Mouse (Mus musculus): ENCODE measurements around the gene Gfpt1. TPM values are rescaled to one million over a fixed set of nuclear protein-coding genes. Genes with fewer than 3 reads are reported as not detected.
A peak's percentile ranks its signal among the peaks of the same experiment; 100 is the strongest.

Gfpt1 gene
- total RNA-seq, 2 experiments from 2014 or later, result 48.6 to 52.0 TPM

- DNase-seq (ENCODE audit: low spot score in 2 of 2), result no peak
Measured at GRCm38 (mm10) chr6:87100297-87101020, 57.8 kb downstream of the Gfpt1 start.

- peak; percentile 75 to 96 for DNase-seq (ENCODE audit: low spot score in 2 of 2)
Measured at GRCm38 (mm10) chr6:87101281-87101954, 58.8 kb downstream of the Gfpt1 start.

DNA sequence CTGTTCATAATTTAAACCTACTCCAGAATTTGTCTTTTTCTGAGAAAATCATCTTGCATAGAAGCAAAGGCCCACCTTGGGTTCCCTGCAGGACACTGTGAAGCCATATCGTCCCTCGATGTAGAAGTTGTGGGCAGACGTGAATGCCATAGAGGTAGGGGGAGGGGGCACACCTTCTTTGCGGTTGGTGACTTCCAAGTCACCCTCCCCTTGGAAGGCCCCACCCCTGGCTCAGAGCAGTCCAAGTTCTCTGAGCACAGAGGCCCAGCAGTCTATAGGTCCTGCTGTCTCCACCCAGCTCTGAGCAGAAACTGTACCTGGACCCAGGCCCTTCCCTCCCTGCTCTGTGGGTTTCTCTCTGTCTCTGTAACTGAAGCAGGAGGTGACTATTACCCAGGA, 59.3 kb downstream of the Gfpt1 start:
- no peak for DNase-seq (ENCODE audit: low spot score in 2 of 2)

DNA sequence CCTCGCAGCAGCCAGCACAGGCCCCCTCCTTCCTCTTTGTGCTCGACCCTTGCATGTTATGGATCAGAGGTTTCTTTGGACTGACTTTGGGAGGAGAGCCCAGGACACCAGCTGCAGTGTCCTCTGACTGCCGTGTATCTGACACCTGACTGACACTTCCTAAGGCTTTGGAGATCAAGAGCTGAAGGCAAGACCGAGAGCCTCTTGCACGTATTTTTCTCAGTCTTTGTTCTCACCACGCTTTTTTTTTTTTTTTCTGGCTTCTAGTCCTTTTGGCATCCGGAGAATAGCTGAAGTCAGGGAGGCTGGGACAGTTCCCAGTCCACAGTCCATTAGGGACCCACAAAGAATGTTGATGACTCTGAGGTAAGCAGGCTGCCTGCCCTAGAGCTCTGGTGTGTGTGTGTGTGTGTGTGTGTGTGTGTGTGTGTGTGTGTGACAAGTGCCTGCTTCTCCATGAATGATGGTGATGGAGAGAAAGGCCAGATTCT, 59.8 kb downstream of the Gfpt1 start:
- no peak for DNase-seq (ENCODE audit: low spot score in 2 of 2)

GRCm38 (mm10) chr6:87103314-87103713, 60.7 kb downstream of the Gfpt1 start:
- no peak for DNase-seq (ENCODE audit: low spot score in 2 of 2)

GRCm38 (mm10) chr6:87104123-87104796, 61.6 kb downstream of the Gfpt1 start, which contains the start of gene D6Ertd527e:
TSS of gene D6Ertd527e (plus strand) at chr6:87104746.
- DNase-seq (ENCODE audit: low spot score in 2 of 2), result no peak

DNA sequence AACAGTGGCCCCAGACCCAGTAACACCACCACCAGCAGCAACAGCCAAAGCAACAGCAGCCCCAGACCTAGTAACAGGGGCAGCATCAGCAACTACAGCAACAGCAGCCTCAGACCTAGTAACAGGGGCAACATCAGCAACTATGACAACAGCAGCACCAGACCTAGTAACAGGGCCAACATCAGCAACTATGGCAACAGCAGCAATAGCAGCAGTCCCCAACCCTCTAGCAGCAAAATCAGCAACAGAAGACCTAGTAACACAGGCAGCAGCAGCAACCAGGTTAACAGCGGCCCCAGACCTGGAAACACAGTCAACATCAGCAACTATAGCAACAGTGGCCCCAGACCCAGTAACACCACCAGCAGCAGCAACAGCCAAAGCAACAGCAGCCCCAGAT, 68.8 kb downstream of the Gfpt1 start:
- no peak for DNase-seq (ENCODE audit: low spot score in 2 of 2)

DNA sequence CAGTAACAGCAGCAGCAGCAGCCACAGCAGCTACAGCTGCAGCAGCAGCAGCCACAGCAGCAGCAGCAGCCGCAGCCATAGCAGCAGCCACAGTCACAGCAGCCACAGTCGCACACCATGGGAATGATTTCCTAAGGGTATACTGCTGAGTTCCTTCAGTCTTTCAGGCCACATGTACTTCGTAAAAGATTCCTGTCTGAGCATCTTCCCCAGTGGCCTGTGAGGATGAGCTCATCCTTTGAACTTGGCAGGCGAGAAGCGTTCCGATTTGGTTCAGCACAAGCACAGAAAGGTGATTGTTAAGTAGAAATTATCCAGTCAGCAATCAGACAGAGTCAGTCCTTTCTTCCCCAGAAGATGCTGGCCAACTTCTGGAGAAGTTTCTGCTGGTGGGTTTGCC, 69.5 kb downstream of the Gfpt1 start:
- DNase-seq (ENCODE audit: low spot score in 2 of 2), result no peak

DNA sequence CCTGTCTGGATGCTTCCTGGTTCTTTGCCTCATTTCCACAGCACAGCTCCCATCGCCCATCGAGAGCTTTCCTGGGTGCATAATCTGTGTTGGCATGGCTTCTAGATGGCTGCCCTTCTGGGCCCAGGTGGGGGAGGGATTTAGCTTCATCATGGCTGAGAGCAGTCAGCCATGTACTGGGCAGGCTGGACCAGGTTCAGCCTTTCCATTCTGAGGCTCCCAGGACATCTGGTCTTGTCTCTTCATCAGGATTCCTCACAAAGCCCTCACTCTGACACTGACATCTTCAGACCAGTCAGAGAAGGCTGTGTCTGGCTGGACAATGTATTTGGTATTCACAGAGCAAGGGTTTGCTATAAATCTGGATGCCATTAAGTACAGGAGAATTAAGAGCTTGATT, 73.3 kb downstream of the Gfpt1 start:
- no peak for DNase-seq (ENCODE audit: low spot score in 2 of 2)

DNA sequence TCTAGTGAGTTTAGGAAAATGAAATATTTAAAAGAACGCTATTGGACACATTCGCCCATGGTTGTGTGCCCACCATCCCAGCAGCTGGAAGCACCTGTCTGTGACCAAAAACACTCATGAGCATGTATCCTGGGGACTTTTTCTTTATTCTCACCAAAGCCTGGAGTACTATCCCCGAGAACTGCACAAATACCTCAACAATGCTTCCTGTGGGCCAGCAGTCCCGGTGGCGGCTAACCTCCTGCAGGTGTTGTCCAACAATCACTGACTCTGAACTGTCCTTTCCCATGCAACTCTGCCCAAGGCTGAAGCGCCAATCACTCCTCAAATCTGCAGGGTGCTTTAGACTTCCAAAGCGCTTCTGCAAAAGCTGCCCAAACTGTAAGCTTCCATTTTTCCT, 74.0 kb downstream of the Gfpt1 start:
- no peak for DNase-seq (ENCODE audit: low spot score in 2 of 2)

- DNase-seq (ENCODE audit: low spot score in 2 of 2), result no peak
Measured at GRCm38 (mm10) chr6:87119066-87119837, 76.6 kb downstream of the Gfpt1 start.

DNA sequence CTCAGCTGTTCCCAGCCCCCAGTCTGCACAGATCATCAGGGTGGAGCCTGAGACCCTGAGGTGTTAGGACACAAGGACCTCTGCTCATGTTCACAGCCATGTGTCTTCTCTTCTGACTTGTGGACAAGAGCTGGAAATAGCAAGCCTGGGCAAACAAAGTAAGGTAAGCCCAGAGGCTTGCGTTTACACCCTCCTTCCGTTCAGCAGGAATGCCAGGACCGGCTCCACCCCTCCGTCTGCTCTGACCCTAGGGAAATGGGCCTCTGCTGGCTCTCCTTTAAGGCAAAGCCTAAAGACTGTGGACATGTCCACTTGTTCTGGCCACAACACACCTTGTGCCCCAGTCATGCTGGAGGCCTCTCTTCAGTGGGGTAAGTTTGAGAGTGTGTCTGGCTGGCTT, 77.3 kb downstream of the Gfpt1 start:
- DNase-seq (ENCODE audit: low spot score in 2 of 2), result no peak

DNA sequence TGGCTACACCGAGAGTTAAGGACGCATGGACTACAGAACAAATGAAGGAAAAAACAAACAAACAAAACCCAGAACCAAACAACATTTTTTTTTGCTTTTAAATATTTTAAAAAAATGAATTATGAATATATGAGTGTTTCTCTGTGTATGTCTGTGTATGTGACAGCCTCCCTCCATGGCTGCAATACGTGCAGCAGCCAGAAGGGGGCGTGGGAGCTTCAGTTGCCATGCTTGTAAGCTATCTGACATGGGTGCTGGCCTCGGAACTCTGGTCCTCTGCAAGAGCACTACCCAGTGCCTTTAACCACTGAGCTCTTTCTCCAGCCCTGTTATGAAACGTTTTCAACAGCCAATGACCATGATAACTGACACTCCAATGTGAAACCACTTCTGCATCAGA, 78.0 kb downstream of the Gfpt1 start:
- no peak for DNase-seq (ENCODE audit: low spot score in 2 of 2)

- DNase-seq (ENCODE audit: low spot score in 2 of 2), result no peak
Measured at GRCm38 (mm10) chr6:87121961-87122360, 79.3 kb downstream of the Gfpt1 start.

- DNase-seq (ENCODE audit: low spot score in 2 of 2), result no peak
Measured at GRCm38 (mm10) chr6:87123406-87123805, 80.8 kb downstream of the Gfpt1 start.

- peak in 1 of 2 experiments; percentile 14 for DNase-seq (ENCODE audit: low spot score in 2 of 2)
Measured at GRCm38 (mm10) chr6:87123973-87124372, 81.3 kb downstream of the Gfpt1 start.

GRCm38 (mm10) chr6:87127049-87127753, 84.6 kb downstream of the Gfpt1 start:
- DNase-seq (ENCODE audit: low spot score in 2 of 2), result no peak

- DNase-seq (ENCODE audit: low spot score in 2 of 2), result no peak
Measured at GRCm38 (mm10) chr6:87129861-87130260, 87.2 kb downstream of the Gfpt1 start.

DNA sequence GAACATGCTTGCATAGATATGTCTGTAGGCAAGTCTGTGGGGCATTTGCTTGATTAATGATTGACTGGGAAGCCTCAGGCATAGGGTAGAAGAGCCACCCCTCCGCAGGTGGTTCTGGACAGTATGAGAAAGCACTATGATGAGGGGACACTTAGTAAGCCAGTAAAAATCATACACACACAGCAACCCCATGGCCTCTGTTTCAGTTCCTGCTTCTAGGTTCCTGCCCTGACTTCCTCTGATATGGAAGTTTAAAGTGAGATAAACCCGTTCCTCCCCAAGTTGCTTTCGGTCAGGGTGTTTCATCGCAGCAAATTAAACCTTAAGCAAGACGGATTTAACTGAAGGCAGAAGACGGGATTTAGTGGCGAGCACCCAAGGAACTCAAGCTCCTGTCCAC, 88.0 kb downstream of the Gfpt1 start:
- no peak for DNase-seq (ENCODE audit: low spot score in 2 of 2)

DNA sequence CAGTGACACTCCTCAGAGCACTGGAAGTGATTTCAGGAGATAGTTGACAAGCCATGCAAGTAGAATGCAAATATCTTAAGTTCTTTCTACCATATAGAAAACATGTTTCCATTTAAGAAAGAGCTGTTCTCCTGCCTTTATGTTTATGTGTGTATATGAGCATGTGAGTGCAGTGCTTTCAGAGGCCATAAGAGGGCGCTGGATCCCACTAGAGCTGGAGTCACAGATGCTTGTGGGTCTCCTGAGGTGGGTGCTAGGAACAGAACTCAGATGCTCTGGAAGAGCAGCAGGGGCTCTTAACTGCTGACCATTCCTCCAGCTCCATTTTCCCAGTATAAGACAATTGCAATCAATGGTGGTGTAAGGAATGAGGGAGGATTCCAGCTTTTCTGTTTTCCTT, 88.4 kb downstream of the Gfpt1 start:
- DNase-seq (ENCODE audit: low spot score in 2 of 2), result no peak

- no peak for DNase-seq (ENCODE audit: low spot score in 2 of 2)
Measured at GRCm38 (mm10) chr6:87133520-87133919, 90.9 kb downstream of the Gfpt1 start.
